Mouse (Mus musculus) gastrocnemius, postnatal 10 days (tissue): Measurements from ENCODE around the gene Dcaf7. TPM values are rescaled to one million over a fixed set of nuclear protein-coding genes. Genes with fewer than 3 reads are reported as not detected.

ENCODE experiments used
- total RNA-seq, 2 experiments: library from RNA; stranded (reverse); gene quantifications; 2 replicates each; pipeline ENCODE4 v1.2.3; 2021

Dcaf7 gene
- total RNA-seq, 2 experiments from 2014 or later = 39.2 to 40.9 TPM

Other genes with a start within 250 kb of the Dcaf7 start
- gene Cyb561, start 83.5 kb upstream of the Dcaf7 start, total RNA-seq = 1 to 10 TPM; 5.8 to 6.6 TPM
- 10 to 100 TPM; 40.0 to 40.5 TPM for gene Ace, start 68.9 kb upstream of the Dcaf7 start, total RNA-seq
- not detected for gene Ace3, start 42.2 kb upstream of the Dcaf7 start, total RNA-seq
- not detected for gene Kcnh6, start 28.7 kb upstream of the Dcaf7 start, total RNA-seq
- 10 to 100 TPM; 25.3 to 31.4 TPM for gene Taco1, start 29.2 kb downstream of the Dcaf7 start, total RNA-seq
- 10 to 100 TPM; 26.5 to 33.3 TPM for gene Map3k3, start 47.7 kb downstream of the Dcaf7 start, total RNA-seq
- gene Gm10840, start 124.0 kb downstream of the Dcaf7 start, total RNA-seq = not detected
- 10 to 100 TPM; 13.2 to 18.1 TPM for gene Limd2, start 124.0 kb downstream of the Dcaf7 start, total RNA-seq
- gene Strada, start 165.3 kb downstream of the Dcaf7 start, total RNA-seq = 10 to 100 TPM; 21.5 to 22.8 TPM
- gene Ccdc47, start 179.5 kb downstream of the Dcaf7 start, total RNA-seq = 10 to 100 TPM; 73.6 to 75.8 TPM
- 10 to 100 TPM; 30.1 to 35.8 TPM for gene Ddx42, start 180.1 kb downstream of the Dcaf7 start, total RNA-seq
- gene Ftsj3, start 219.2 kb downstream of the Dcaf7 start, total RNA-seq = 10 to 100 TPM; 27.4 to 32.8 TPM
- gene Psmc5, start 219.3 kb downstream of the Dcaf7 start, total RNA-seq = 100 to 1,000 TPM; 134 to 152 TPM
- 10 to 100 TPM; 23.6 to 27.3 TPM for gene Smarcd2, start 236.1 kb downstream of the Dcaf7 start, total RNA-seq
- gene Tcam1, start 239.8 kb downstream of the Dcaf7 start, total RNA-seq = under 1 TPM; 0.09 to 0.21 TPM